Mouse (Mus musculus) kidney, postnatal 25 days (tissue): ENCODE measurements around the gene Gosr1.
A peak's percentile ranks its signal among the peaks of the same experiment; 100 is the strongest.
"Not testable (repeated sequence)": the region's sequence is repeated elsewhere in the genome, so short reads cannot be mapped to it uniquely, and the experiment has no call there.

Experiments
- DNase-seq, 2 experiments: peaks; one replicate each; pipeline ENCODE4 v3.0.0; 2021; ENCODE audit warnings: mixed read lengths in 2 of 2

Gene Gosr1

GRCm38 (mm10) chr11:76763053-76763740, at the start of gene Gosr1:
Gene Gosr1 (minus strand): TSS chr11:76763579.
- peak; percentile 93 to 96 for DNase-seq

DNA sequence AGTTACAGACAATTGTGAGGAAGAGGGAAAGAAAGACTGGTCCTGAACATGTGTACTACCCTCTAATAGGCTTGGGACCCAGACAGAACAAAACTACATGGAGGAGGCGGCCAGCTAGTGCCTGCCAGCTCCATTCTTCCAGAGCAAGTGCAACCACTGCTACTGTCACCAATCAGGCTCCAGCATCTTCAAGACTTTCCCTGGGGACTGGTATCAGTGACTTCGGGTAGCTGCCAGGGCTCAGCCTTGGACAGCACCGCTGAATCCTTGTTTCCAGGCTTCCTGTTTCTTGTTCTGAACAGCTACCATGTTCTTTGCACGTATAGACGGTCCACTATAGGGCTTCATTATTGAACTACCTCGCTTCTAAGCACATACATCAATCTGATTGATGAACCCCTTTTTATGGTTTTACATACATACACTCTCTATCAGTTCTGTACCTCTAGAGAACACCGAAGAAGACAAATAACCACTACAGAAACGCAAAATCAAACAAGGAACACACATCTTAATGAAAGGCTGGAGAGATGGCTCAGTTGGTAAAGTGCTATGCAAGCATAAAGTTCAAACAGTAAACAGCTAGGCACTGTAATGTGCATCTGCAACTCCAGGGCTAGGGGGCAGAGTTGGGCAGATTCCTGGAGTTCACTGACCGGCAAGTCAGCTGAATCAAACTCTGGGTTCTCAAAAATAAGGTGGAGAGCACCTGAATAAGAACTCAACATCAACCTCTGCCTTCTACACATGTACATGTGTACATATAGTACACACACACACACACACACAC, 47.5 kb upstream of the Gosr1 start:
- DNase-seq: peak; percentile 72 to 74

DNA sequence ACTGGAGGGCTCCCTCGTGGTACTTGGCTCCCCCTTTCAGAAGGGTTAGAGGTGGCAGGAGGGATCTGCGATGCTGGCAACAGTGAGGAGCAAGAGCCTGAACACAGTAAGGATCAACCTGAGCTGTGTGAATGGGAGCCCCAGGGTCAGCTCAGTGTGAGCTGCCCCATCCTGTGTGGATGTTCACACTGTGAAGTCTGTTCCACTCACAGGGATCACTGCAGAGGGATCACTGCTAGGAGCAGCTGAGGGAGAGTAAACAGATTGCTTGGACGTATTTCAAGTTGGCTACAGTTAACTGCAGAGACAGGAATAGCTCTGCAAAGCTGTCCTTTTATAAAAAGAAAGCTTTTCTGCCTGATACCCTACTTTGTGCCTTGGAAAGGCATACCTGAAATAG, 46.1 kb upstream of the Gosr1 start:
- no peak for DNase-seq

GRCm38 (mm10) chr11:76808550-76808949, 45.2 kb upstream of the Gosr1 start:
- DNase-seq: no peak

GRCm38 (mm10) chr11:76807007-76807679, 43.8 kb upstream of the Gosr1 start:
- no peak for DNase-seq

DNA sequence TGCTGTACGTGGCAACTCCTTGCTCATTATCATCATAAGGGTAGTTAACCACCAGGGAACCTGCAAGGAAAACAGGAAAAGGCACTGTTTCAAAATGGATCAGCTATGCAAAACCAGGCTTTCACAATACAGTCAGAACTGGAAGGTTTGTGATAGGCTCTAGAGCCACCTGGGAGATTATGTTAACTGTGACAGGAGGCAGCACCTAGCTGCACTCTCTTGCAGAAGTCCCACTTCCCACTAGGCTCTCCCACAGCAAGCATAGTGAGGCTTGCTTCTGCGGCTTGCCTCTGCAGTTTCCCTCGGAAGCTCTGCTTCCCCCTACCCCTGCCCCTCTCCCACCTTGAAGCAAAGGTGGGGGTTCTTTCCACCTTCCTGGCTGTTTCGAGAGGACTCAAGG, 42.6 kb upstream of the Gosr1 start:
- no peak for DNase-seq

- DNase-seq: not testable (repeated sequence)
Measured at GRCm38 (mm10) chr11:76805072-76805471, 41.7 kb upstream of the Gosr1 start.

DNA sequence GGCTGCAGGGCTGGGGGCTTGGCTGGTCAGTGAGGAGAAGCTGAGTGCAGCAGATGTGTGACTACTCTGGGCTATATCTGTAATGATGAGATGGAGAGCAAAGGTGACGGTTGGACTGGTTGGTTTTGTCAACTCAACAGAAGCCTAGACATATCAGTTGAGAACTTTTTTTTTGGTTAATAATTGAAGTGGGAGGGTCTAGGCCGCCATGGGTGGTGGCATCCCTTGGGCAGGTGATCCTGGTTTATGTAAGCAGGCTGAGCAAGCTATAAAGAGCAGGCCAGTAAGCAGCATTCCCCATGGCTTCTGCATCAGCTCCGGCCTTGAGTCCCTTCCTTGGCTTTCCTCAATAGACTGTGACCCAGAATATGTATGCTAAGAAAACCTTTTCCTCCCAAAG, 39.9 kb upstream of the Gosr1 start:
- peak; percentile 52 to 71 for DNase-seq

DNA sequence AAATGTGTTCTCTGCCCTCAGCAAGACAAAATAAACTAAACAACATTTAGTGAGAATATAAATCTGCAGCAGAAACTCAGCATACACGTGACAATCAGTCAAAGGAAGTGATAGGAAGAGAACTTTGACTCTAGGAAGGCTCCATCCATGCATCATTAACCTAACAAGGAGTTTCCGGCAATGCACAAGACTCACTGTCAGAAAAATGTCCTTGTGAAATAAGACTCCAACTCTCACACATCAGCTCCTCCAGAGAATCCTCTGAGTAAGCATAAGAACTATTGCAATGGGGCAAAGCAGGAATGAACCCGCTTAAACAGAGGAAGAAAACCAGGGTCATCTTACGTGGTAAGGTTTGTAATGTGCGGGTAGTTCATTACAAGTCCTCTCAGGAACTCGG, 33.9 kb upstream of the Gosr1 start:
- no peak for DNase-seq

GRCm38 (mm10) chr11:76795326-76795725, 31.9 kb upstream of the Gosr1 start:
- no peak for DNase-seq

DNA sequence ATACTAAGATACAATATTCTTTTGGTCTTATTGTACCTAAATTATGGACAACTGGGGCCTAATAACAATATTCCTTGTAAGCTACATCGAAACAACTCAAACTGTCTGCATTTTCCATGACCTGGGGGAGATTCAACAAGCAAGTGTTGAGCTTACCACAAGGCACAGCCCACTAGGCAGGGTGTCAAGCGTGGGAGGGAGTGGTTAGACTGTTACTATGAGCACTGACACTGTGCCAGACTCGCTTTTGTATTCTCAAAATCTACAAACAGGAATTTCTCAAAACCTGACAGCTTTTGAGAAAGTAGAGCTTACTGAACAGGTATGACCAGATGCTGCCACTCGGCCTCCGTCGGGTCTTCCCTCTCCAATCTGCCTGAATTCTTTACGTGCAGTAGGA, 28.0 kb upstream of the Gosr1 start:
- no peak for DNase-seq

DNA sequence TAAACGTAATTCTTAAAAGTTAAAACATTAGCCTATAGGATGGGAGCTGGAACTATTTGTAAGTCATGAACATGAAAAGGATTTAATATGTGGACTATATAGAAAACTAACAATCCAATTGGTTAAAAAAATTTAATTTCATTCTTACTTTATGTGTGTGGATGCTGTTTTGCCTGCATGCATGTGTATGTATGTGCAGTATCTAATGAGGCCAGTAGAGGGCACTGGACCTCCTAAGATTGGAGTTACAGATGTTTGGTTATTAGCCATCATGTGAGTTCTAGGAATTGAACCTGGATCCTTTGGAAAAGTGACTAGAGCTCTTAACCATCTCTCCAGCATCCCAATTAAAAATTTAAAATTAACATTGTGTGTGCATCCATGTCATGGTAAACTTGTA, 25.9 kb upstream of the Gosr1 start:
- peak; percentile 49 to 81 for DNase-seq

- DNase-seq: no peak
Measured at GRCm38 (mm10) chr11:76775533-76775932, 12.2 kb upstream of the Gosr1 start.

DNA sequence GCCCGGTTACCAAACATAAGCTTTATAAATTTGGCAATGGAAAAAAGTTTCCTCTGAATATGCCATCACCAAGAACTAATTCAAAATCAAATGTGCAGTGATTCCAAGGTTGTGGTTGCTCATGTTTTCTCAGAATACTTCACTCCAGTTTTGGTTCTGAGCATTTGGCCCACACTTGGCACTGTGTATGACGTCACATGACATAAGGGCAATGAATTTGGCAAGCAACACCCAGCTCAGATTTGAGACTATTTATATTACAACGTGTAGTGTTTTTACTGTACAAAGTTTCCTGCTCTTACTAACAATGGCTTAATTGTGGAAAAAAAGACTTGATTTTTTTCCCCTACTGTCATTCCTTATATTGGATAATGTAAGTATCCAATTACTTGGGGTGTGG, 10.4 kb upstream of the Gosr1 start:
- no peak for DNase-seq

GRCm38 (mm10) chr11:76770566-76770965, 7.2 kb upstream of the Gosr1 start:
- no peak for DNase-seq

GRCm38 (mm10) chr11:76763741-76764122, 353 bp upstream of the Gosr1 start:
- no peak for DNase-seq

DNA sequence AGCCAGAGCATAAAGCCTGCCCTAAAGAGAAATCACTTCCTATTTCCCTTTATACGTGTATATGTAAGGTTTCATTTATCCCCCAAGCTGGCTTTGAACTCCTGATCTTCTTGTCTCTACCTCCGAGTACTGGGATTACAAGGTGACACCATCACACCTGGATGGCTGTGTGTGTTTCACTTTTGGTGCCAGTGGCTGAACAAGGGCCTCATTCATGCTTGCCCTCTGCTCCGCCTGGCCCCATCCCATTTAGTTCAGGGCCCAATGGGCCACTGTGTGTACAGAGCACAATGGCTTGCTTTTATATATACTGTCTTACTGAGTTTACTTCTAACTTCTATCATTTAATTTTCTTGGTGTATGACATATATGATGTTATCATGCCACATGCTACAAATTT, 11.1 kb downstream of the Gosr1 start:
- no peak for DNase-seq

DNA sequence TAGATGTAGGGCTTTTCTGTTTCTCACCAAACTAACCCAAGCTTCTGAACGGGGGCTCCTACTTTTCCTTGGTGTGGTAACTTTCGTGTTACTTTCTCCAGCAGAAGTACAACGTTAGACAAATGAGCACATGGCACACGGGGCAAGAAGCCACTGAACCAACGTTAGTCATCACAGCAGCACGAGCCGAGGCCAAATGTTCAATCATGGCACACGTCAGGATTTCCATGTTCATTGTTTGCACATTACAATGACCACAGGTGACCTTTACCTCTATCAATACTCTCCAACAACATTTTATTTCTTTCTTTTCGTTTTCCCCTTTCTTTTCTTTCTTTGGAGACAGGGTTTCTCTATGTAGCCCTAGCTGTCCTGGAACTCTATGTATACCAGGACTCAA, 14.6 kb downstream of the Gosr1 start:
- DNase-seq: no peak

GRCm38 (mm10) chr11:76745921-76746320, 17.5 kb downstream of the Gosr1 start:
- DNase-seq: no peak

GRCm38 (mm10) chr11:76744550-76744949, 18.8 kb downstream of the Gosr1 start:
- peak in 1 of 2 experiments; percentile 27 for DNase-seq

GRCm38 (mm10) chr11:76742511-76742910, 20.9 kb downstream of the Gosr1 start:
- no peak for DNase-seq

- DNase-seq: peak in 1 of 2 experiments; percentile 39
Measured at GRCm38 (mm10) chr11:76739125-76739524, 24.3 kb downstream of the Gosr1 start.

DNA sequence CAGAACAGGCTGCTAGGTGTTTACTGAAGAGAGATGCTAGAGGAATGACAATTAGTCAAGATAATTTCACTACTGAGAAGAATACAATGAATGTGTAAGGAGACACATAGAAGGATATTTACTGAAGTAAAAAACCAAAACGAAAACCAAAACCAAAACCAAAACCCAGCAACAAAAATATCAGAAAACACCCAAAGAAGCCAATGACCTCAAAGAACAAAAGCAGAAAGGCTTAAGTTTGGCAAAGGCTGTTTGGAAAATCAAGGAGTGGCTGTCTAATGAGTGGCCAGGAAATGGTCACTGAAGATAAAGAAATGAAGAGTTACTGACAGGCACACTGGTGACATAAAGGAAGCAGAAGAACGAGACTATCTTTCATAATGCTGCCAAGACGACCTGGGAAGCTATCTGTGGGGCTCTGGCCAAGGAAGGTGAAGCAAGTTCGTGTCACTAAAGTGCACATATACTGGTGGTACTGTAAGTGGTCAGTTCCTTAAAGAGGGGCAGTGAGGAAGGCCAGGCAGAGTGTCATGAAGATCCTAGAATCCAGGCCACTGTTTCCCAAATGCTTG, 27.5 kb downstream of the Gosr1 start:
- no peak for DNase-seq
